Mouse (Mus musculus) left cerebral cortex, postnatal 10 days (tissue): ENCODE measurements around the gene Cul7. TPM values are rescaled to one million over a fixed set of nuclear protein-coding genes. Genes with fewer than 3 reads are reported as not detected.
A peak's percentile ranks its signal among the peaks of the same experiment; 100 is the strongest.

ENCODE experiments used
- DNase-seq, 2 experiments: peaks; one replicate each; pipeline ENCODE4 v3.0.0; 2021 to 2022; ENCODE audit warnings: low spot score in 2 of 2, mixed read lengths in 1 of 2; ENCODE audit errors: extremely low spot score in 1 of 2
- intact Hi-C: fragments of 180-260 bp; cut with DNase I; formaldehyde crosslinking; loops from one replicate; pipeline ENCODE4 v1.15.1; 2025
- total RNA-seq, 2 experiments: library from RNA; stranded (reverse); gene quantifications; 2 replicates each; pipeline ENCODE4 v1.2.3; 2021

Gene Cul7
- total RNA-seq: 10 to 100 TPM; 39.3 to 46.5 TPM

- DNase-seq: peak; percentile 90 to 98
- intact Hi-C loops: no loop called here
Observed at GRCm38 (mm10) chr17:46650232-46651031, at the start of gene Cul7. TSS of gene Cul7 (plus strand) at chr17:46650337.

DNA sequence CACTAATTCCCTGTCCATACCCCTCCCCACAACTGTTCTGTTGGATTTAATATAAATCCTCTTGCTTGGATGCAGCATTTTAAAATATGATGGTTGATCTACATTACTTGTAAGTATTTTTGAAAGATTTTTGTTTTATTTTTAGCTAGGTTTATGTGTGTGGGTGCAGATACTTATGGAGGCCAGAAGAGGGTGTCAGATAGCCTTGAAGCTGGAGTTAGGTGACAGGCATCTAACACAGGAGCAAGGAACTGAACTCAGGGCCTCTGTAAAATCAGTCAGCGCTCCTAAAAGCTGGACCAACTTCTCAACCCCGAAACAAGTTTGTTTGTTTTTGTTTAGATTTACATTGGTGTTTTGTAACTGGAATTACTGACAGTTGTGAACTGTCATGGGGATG is 49.6 kb upstream of the Cul7 start:
- no peak for DNase-seq
- intact Hi-C loops: no loop called here

DNA sequence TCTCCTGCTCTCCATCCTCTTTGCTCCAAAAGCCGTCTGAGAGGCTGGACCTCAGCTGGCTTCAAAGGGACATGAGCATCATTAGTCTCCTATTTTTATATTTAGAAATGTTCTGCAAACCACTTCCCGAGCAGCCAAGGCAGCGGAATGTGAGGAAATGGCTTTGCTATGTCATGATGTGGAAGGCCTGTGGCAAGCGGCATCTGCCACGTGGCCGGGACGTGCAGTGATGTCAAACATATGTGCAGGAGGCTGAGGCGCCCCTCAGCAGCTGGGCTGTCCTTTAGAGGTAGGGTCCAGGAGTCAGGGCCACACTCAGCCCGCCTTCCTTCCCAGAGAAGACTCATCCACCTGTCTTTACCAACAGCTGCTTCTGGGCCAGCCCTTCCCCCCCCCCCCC is 47.9 kb upstream of the Cul7 start:
- intact Hi-C loops: no loop called here
- no peak for DNase-seq

DNA sequence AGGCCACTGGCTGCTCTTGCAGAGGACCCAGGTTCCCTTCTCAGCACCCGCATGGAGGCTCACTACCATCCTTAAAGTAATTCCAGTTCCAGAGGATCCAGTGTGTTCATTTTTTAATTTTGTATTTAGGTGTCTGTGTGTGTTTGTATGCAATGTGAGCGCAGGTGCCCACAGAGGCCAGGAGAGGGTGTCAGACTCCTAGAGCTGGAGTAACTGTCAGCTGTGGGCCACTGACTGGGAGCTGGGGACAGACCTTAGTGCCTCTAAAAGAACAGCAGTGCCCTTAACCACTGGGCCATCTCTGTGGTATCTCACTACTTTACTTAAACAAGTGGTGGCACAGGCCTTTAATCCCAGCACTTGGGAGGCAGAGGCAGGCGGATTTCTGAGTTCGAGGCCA is 46.9 kb upstream of the Cul7 start:
- DNase-seq: no peak

GRCm38 (mm10) chr17:46605126-46605525 is 45.0 kb upstream of the Cul7 start:
- intact Hi-C loops: no loop called here
- no peak for DNase-seq

More for the DNA sequence above, 46.9 kb upstream of the Cul7 start:
- intact Hi-C loops: no loop called here

DNA sequence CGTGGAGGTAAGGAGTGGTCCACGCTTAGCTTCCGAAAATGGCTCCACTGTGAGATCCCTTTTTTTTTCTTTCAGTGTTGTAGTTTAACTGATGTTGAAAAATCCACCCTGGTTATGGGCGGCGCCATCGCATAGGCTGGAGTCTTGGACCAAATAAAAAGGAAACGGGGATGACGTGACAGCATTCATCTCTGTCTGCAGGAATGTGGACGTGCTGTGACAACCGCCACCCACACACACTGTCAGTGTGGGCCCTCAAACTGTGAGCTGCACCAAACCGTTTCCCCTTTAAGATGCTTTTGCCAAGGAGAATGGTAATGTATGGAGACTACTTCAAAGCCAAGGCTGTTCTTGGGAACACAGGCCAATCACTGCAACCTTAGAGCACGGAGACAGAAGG is 44.1 kb upstream of the Cul7 start:
- DNase-seq: no peak
- intact Hi-C loops: no loop called here

- DNase-seq: peak in 1 of 2 experiments; percentile 53
- intact Hi-C loops: no loop called here
Observed at GRCm38 (mm10) chr17:46609721-46610514, 40.2 kb upstream of the Cul7 start.

DNA sequence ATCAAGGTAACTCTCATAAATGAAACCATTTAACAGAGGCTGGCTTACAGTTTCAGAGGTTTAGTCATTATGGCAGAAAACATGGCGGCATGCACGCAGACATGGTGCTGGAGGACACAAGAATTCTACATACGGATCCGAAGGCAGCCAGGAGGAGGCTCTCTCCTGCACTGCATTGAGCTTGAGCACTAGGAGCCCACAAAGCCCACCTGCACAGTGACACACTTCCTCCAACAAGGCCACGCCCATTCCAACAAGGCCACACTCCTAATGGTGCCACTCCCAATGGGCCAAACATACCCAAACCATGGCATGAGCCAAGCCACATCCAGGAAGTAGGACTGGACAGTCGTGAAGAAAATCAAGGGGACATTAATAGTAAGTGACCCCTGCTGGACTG is 38.8 kb upstream of the Cul7 start:
- intact Hi-C loops: no loop called here
- DNase-seq: no peak

DNA sequence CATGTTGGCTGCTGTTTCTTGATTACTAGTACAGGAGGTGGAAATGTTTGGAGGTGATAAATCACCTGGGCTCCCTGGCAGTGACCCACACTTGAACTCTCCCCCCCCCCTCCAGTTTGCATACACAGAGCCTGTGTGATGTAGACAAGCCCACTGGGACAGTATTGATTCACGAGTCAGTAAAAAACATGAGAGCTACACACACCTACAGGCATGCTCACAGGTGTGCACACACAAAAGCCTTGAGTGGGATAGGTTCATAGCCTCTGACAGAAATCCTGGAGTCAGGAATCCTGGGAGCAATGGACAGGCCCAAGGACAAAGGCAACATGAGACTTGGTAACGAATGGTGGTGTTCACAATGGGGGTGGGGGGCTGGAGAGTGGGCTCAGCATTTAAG is 37.9 kb upstream of the Cul7 start:
- DNase-seq: no peak
- intact Hi-C loops: no loop called here

- no peak for DNase-seq
- intact Hi-C loops: no loop called here
Observed at GRCm38 (mm10) chr17:46612820-46613219, 37.3 kb upstream of the Cul7 start.

GRCm38 (mm10) chr17:46613229-46613628 is 36.9 kb upstream of the Cul7 start:
- no peak for DNase-seq
- intact Hi-C loops: no loop called here

GRCm38 (mm10) chr17:46617799-46618198 is 32.3 kb upstream of the Cul7 start:
- intact Hi-C loops: no loop called here
- no peak for DNase-seq

- no peak for DNase-seq
- intact Hi-C loops: no loop called here
Observed at GRCm38 (mm10) chr17:46618394-46618768, 31.8 kb upstream of the Cul7 start.

DNA sequence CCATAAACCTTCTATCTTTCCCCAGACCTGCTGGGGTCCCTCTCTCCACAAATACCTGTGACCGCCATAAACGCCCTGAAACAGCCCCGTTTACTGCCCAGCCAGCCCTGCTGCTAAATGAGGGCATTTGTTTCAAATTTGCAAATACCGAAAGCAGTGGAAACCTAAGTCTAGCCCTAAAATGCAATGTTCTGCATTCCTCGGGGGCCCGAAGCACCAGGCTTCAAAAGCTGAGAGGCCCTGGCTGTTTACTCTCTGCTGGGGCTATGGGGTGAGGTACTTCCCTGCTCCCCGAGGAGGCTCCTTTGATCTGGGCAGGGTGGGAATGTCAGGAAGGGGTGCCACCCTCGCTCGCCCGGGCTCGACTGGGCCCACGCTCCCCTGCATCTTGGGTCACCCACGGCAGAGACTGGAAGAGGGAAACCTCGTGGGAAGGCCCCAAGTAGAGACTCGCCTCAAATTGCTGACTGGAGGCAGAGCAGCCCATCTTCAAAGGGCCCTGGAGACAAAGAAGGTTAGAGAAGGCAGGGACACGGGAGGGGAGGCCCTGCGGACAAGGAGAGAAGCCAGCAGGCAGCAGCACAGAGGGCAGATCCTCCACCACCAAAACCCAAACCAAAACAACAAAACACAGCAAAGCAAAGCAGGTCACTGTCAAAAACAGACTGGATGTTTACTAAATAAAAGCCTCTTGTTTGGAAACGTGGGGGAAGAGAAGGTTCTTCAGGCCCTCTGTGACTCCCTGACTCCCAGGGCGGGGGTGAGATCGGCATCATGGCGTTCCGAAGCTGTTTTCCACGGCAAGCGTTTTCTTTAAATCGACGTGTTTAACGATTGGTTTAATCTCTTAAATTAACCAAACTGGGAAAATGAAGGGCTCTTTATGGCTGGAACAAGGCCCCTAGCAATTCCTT is 31.1 kb upstream of the Cul7 start:
- DNase-seq: peak in 1 of 2 experiments; percentile 58
- intact Hi-C loops: no loop called here

GRCm38 (mm10) chr17:46619683-46620357 is 30.3 kb upstream of the Cul7 start:
- no peak for DNase-seq
- intact Hi-C loops: no loop called here

DNA sequence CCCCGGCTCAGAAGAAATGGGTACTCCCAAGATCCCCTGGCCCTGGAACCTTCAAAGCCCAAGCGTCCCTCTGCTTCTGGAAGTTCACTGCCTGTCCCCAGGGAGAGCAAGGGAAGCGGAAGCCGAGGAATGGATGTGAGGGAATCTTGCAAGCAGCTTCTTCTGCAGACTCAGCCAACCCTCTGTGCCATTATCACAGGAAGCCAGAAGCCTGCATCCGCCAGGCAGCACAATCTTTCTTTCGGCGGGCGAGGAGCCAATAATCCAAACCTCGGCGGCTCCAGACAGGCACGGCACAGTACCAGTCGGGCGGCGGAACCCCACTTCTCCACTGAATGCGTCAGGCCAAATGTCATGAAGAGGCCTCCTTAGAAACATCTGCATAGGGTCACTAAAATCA is 28.8 kb upstream of the Cul7 start:
- intact Hi-C loops: no loop called here
- DNase-seq: peak; percentile 61 to 75

DNA sequence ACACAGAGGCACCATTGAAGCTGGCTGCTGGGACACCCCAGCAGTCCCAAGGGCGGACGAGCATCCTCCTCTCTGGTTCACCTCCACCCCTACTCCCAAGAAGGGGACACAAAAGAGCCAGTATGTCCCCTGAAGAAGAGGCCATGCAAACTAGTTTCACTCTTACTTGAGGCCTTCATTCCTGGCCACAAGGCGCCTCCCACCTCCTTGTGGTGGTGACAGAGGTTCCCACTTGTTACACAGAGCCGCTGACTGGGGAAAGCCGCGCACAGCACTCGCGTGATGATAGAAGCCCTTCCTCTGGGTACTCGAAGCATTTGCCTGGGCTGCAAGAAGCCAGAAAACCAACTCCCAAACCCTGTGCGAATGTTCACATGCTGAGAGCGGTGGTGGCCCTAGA is 27.9 kb upstream of the Cul7 start:
- intact Hi-C loops: no loop called here
- peak in 1 of 2 experiments; percentile 22 for DNase-seq

- DNase-seq: peak in 1 of 2 experiments; percentile 20
- intact Hi-C loops: no loop called here
Observed at GRCm38 (mm10) chr17:46623819-46624557, 26.1 kb upstream of the Cul7 start.
